Mouse (Mus musculus) limb, embryonic 13.5 days (tissue): ENCODE measurements around the gene Cfap61. TPM values are rescaled to one million over a fixed set of nuclear protein-coding genes. Genes with fewer than 3 reads are reported as not detected.

Experiments used
- ATAC-seq: fragments of 200-750 bp; cut with Nextera tagmentation; 2 replicates; pipeline ENCODE4 v1.8.0; 2017; ENCODE audit warnings: low read depth, moderate number of reproducible peaks, moderate TSS enrichment; ENCODE audit not compliant: low FRiP score
- H3K27ac ChIP-seq: fragments of 300-500 bp; sonication (generic); 2 replicates; pipeline ENCODE4 v1.5.1; 2015; ENCODE audit warnings: inconsistent platforms, mild to moderate bottlenecking, moderate library complexity
- H3K27me3 ChIP-seq: fragments of 300-500 bp; sonication (generic); 2 replicates; pipeline ENCODE4 v1.6.1; 2015; ENCODE audit warnings: mild to moderate bottlenecking, inconsistent platforms
- H3K36me3 ChIP-seq: fragments of 300-500 bp; sonication (generic); 2 replicates; pipeline ENCODE4 v1.6.1; 2015; ENCODE audit warnings: inconsistent platforms, mild to moderate bottlenecking, moderate library complexity
- H3K4me1 ChIP-seq: fragments of 300-500 bp; sonication (generic); 2 replicates; pipeline ENCODE4 v1.6.1; 2015; ENCODE audit warnings: inconsistent platforms
- H3K4me2 ChIP-seq: fragments of 300-500 bp; sonication (generic); replicated peaks from 2 replicates; pipeline ENCODE4 v1.6.1; 2015; ENCODE audit warnings: inconsistent platforms, mild to moderate bottlenecking, moderate library complexity
- H3K4me3 ChIP-seq: fragments of 300-500 bp; sonication (generic); 2 replicates; pipeline ENCODE4 v1.5.1; 2015; ENCODE audit warnings: moderate library complexity, mild to moderate bottlenecking, inconsistent platforms
- H3K9ac ChIP-seq: fragments of 300-500 bp; sonication (generic); 2 replicates; pipeline ENCODE4 v1.6.1; 2015; ENCODE audit warnings: mild to moderate bottlenecking, inconsistent platforms
- H3K9me3 ChIP-seq: fragments of 300-500 bp; sonication (generic); 2 replicates; pipeline ENCODE4 v1.6.1; 2016; ENCODE audit warnings: inconsistent platforms
- WGBS: fragments of 180-500 bp; shearing (Covaris S2); methylation state at CpG from one replicate; pipeline ENCODE4 v1.1.7; 2015; 5-methylcytosine and 5-hydroxymethylcytosine counted together
- polyA plus RNA-seq: library from polyadenylated mRNA; unstranded; fragments of >200 nt; fragmentation: Nextera tagmentation; extraction: Ambion mirVana; gene quantifications from 2 replicates; pipeline ENCODE4 v1.2.1, GENCODE M21; 2015

The Cfap61 gene
- polyA plus RNA-seq, 1 experiment from 2014 or later, result 0.24 TPM

DNA sequence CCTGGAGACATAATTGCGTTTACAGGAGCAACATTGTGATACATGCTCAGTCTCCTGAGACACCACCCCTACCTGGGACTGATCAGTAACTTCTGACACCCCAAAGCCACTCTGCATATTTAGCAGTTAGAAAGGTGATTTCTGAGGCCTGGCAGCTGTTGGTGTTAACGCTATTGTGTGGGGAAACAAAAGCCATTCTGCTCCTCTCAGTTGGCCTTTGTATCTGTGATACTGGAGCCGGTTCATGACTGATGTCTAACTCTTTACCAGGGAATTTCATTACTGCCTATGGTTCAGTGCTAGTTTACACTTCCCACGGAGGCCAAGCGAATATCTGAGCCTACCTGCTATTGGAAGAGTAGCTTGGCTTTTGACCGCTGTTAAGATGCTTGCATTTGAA lies 138.7 kb downstream of the Cfap61 start:
- no peaks in the 10 kb centered on the region for H3K36me3 ChIP-seq
- H3K4me2 ChIP-seq, result no peak overlapping the region
- WGBS, result 50% methylated on average over 6 of the region's 6 CpGs
- H3K4me3 ChIP-seq, result no peak overlapping the region
- H3K9ac ChIP-seq, result no peak overlapping the region
- no peak overlapping the region for H3K27ac ChIP-seq
- H3K9me3 ChIP-seq, result no peaks in the 10 kb centered on the region
- no peak for ATAC-seq
- H3K27me3 ChIP-seq, result no peaks in the 10 kb centered on the region
- no peaks in the 10 kb centered on the region for H3K4me1 ChIP-seq

DNA sequence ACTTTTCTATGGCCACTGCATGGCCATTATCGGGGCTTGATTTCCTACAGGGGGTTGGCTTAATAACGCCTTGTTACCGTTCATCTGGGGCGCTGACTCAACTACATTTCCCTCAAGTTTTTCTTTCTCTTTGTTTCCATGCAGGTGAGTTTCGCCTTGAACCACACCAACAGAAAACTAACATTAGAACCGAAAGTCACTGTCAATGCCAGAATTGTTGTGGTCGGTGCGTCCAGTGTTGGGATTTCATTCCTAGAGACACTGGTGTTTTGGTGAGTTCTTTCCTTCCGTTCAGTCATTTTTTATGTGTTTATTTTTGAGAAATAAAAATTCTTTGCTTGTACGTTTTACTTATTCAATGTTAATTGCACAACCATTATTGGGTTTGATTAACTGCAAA lies 142.5 kb downstream of the Cfap61 start:
- ATAC-seq, result no peak
- Histone ChIP-seq H3K9me3 (no peaks in the 10 kb centered on the region), H3K27me3 (no peaks in the 10 kb centered on the region), H3K9ac (no peak overlapping the region), H3K27ac (no peak overlapping the region), H3K4me1 (no peaks in the 10 kb centered on the region), H3K36me3 (no peaks in the 10 kb centered on the region), H3K4me2 (no peak overlapping the region), H3K4me3 (no peak overlapping the region)
- WGBS, result 85% methylated on average over 10 of the region's 10 CpGs

- Histone ChIP-seq H3K4me1 (peaks cover 5% of the 10 kb centered on the region; the same call in 1 of the 2 replicates), H3K4me2 (no peak overlapping the region), H3K27me3 (no peaks in the 10 kb centered on the region), H3K27ac (no peak overlapping the region), H3K36me3 (no peaks in the 10 kb centered on the region), H3K4me3 (no peak overlapping the region), H3K9me3 (no peaks in the 10 kb centered on the region), H3K9ac (no peak overlapping the region)
- 92% methylated on average over 4 of the region's 4 CpGs for WGBS
- no peak for ATAC-seq
These were observed 145.7 kb downstream of the Cfap61 start for GRCm38 (mm10) chr2:146080282-146080681.

GRCm38 (mm10) chr2:146083326-146083871 lies 148.8 kb downstream of the Cfap61 start:
- no peak overlapping the region for H3K4me3 ChIP-seq
- no peak for ATAC-seq

DNA sequence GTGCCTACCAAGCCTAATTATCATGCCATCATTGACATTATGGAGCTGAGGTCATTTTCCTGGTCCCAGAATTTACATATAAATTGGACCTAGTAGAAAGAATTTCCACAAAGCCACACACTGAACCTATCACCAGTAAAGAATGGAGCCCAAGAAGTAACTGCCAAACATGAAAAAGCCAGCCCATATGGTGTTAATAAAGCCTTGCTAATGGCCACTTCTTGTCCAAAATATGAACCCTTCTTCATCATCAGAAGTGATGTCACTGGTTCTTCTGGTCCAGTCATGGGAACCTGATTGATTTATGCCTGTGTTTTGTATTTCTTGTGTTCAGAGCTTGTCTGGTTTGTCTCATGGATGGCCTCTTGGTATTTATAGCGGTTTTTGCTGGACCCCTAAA lies 152.8 kb downstream of the Cfap61 start:
- no peak overlapping the region for H3K4me2 ChIP-seq
- ATAC-seq, result no peak
- WGBS, result 84% methylated on average over 1 of the region's 1 CpGs
- H3K4me1 ChIP-seq, result peaks cover 18% of the 10 kb centered on the region
- H3K27ac ChIP-seq, result no peak overlapping the region
- H3K9ac ChIP-seq, result no peak overlapping the region
- no peak overlapping the region for H3K4me3 ChIP-seq
- H3K9me3 ChIP-seq, result no peaks in the 10 kb centered on the region
- no peaks in the 10 kb centered on the region for H3K36me3 ChIP-seq
- no peaks in the 10 kb centered on the region for H3K27me3 ChIP-seq

More at GRCm38 (mm10) chr2:146083326-146083871, 148.8 kb downstream of the Cfap61 start:
- H3K4me1 ChIP-seq, result peaks cover 12% of the 10 kb centered on the region; the same call in 1 of the 2 replicates
- H3K9ac ChIP-seq, result no peak overlapping the region
- no peaks in the 10 kb centered on the region for H3K27me3 ChIP-seq
- H3K36me3 ChIP-seq, result no peaks in the 10 kb centered on the region
- H3K9me3 ChIP-seq, result no peaks in the 10 kb centered on the region
- H3K4me2 ChIP-seq, result no peak overlapping the region
- no peak overlapping the region for H3K27ac ChIP-seq
- WGBS, result 40% methylated on average over 6 of the region's 6 CpGs

DNA sequence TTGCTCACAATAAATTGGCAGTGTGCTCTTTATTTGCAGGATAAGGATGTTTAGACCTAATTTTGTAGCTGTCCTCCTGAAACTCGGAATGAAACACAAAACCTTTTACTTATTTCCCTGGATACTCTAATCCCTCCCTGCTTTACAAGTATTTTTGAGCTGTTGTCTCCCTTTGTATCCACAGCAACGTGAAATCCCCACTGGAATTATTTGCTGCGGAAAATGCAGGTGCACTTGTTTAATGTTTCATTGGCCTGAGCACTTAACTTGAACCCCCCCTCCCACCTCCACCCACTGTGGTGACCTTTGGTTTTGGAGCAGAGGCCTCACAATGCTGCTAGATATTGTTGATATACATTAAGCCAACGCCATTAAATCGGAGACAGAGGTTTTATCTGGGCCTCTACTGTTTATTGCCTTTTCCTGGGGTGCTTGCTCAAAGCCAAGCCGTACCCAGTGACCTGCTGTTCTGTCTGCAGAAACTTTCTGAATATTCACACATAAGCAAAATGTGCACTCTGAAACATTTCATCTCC lies 154.6 kb downstream of the Cfap61 start:
- 24% methylated on average over 6 of the region's 6 CpGs for WGBS
- no peak overlapping the region for H3K9ac ChIP-seq
- no peaks in the 10 kb centered on the region for H3K36me3 ChIP-seq
- H3K4me1 ChIP-seq, result peaks cover 14% of the 10 kb centered on the region
- no peaks in the 10 kb centered on the region for H3K27me3 ChIP-seq
- no peak overlapping the region for H3K4me2 ChIP-seq
- no peak overlapping the region for H3K4me3 ChIP-seq
- no peaks in the 10 kb centered on the region for H3K9me3 ChIP-seq
- ATAC-seq, result no peak; the same call in 1 of the 2 replicates
- H3K27ac ChIP-seq, result no peak overlapping the region

DNA sequence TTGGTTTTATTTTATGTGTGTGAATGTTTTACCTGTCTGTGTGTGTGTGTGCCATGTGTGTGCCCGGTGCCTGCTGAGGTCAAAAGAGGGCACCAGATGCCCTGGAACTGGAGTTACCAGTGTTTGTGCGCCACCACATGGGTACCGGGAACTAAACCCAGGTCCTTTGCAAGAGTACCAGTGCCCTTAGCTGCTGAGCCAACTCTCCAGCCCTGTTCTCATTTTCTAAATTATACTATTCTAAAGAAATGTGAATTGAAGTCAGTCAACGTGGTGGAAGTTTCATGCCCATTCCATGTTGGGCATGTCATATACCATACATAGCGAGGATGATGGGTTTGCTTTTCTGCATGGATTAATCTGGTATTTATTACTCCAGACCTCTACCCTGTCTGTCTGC lies 162.9 kb downstream of the Cfap61 start:
- no peak overlapping the region for H3K4me2 ChIP-seq

GRCm38 (mm10) chr2:146098853-146099717 lies 164.5 kb downstream of the Cfap61 start:
- Histone ChIP-seq H3K9ac (no peak overlapping the region), H3K9me3 (no peaks in the 10 kb centered on the region), H3K27ac (no peak overlapping the region), H3K27me3 (peaks cover 14% of the 10 kb centered on the region; the same call in 1 of the 2 replicates), H3K4me3 (no peak overlapping the region), H3K4me2 (no peak overlapping the region), H3K4me1 (peaks cover 5% of the 10 kb centered on the region; the same call in 1 of the 2 replicates), H3K36me3 (no peaks in the 10 kb centered on the region)
- 48% methylated on average over 16 of the region's 16 CpGs for WGBS
- ATAC-seq, result no peak

More for the DNA sequence above, 162.9 kb downstream of the Cfap61 start:
- Histone ChIP-seq H3K27me3 (peaks cover 10% of the 10 kb centered on the region; the same call in 1 of the 2 replicates), H3K4me1 (peaks cover 5% of the 10 kb centered on the region; the same call in 1 of the 2 replicates), H3K9me3 (no peaks in the 10 kb centered on the region), H3K9ac (no peak overlapping the region), H3K27ac (no peak overlapping the region), H3K36me3 (no peaks in the 10 kb centered on the region), H3K4me3 (no peak overlapping the region)
- WGBS, result 91% methylated on average over 5 of the region's 5 CpGs
- ATAC-seq, result no peak

- H3K27ac ChIP-seq, result no peak overlapping the region
- H3K36me3 ChIP-seq, result no peaks in the 10 kb centered on the region
- H3K4me1 ChIP-seq, result peaks cover 5% of the 10 kb centered on the region; the same call in 1 of the 2 replicates
- H3K27me3 ChIP-seq, result peaks cover 14% of the 10 kb centered on the region; the same call in 1 of the 2 replicates
- H3K9me3 ChIP-seq, result no peaks in the 10 kb centered on the region
- no peak overlapping the region for H3K4me3 ChIP-seq
- 93% methylated on average over 3 of the region's 3 CpGs for whole genome bisulfite sequencing
- H3K9ac ChIP-seq, result no peak overlapping the region
- H3K4me2 ChIP-seq, result no peak overlapping the region
- ATAC-seq, result no peak
These were observed 165.3 kb downstream of the Cfap61 start for GRCm38 (mm10) chr2:146099838-146100237.

DNA sequence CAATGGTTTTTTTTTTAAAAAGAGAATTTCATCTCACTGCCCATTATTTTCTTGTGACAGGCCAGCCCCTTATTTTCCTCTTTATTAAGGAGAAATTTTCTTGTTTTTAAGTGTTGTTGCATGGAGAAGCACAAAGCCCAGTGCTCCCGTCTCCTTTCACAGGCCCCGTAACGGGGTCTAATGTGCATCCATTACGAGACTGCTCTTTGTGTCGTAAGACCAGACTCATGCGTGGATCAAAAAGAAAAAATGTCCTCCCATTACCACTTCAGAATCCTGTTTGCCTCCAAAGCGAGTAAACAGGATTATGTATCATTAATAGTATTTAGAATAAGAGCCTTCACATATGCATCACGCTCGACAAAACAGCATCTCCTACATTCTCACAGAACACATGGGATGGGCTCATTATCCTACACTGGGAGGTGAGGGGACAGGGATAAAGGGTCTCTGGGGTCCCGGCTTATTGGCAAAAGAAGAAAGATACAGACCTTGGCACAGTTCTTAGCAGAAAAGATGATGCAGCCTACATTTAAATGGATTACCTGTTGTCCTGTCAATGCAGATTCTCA lies 166.0 kb downstream of the Cfap61 start:
- no peaks in the 10 kb centered on the region for H3K36me3 ChIP-seq
- WGBS, result 80% methylated on average over 10 of the region's 10 CpGs
- no peaks in the 10 kb centered on the region for H3K9me3 ChIP-seq
- peaks cover 5% of the 10 kb centered on the region; the same call in 1 of the 2 replicates for H3K4me1 ChIP-seq
- H3K27me3 ChIP-seq, result peaks cover 14% of the 10 kb centered on the region; the same call in 1 of the 2 replicates
- H3K27ac ChIP-seq, result no peak overlapping the region
- no peak overlapping the region for H3K4me3 ChIP-seq
- no peak overlapping the region for H3K9ac ChIP-seq
- no peak overlapping the region for H3K4me2 ChIP-seq
- ATAC-seq, result no peak

DNA sequence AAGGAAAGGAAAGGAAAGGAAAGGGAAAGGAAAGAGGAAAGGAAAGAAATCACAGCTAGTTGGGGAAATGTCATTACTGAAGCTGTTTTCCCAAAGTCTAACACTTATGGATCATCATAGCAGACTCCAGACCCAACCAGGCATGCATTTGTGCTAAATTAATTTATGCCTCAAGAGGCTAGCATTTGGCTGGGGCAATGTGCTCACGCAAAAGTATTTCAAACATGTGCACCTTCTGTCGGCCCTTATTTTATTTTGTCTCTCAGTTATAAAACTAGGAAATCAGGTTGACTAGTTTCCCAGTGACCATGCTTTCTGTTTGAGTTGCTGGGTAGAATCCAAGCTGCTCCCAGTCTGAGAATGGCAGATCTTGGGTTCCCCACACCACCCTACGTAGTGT lies 168.0 kb downstream of the Cfap61 start:
- Histone ChIP-seq H3K9ac (no peak overlapping the region), H3K4me2 (no peak overlapping the region), H3K4me1 (peaks cover 5% of the 10 kb centered on the region; the same call in 1 of the 2 replicates), H3K4me3 (no peak overlapping the region), H3K9me3 (no peaks in the 10 kb centered on the region), H3K27ac (no peak overlapping the region), H3K36me3 (no peaks in the 10 kb centered on the region), H3K27me3 (peaks cover 14% of the 10 kb centered on the region; the same call in 1 of the 2 replicates)
- WGBS, result 60% methylated on average over 3 of the region's 3 CpGs
- ATAC-seq, result no peak

DNA sequence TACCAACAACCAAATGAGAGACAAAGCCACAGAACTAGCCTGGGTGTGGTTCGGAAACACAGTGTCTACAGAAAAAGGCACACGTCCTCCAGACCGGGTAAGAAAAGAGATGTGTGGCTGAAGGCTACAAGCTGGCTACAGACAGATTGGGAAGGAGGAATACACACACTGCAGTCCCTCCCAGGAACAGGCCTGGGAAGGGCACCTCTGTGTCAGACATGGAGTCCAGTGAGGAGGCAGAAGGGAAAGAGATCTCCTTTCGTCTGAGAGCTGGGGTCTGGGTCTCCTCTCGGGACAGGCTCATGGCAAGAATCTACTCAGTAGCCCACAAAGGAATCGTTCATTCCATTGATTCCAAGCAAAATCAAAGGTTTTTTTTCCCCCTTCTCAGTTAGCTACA lies 170.8 kb downstream of the Cfap61 start:
- Histone ChIP-seq H3K27me3 (peaks cover 14% of the 10 kb centered on the region; the same call in 1 of the 2 replicates), H3K9ac (no peak overlapping the region), H3K4me3 (no peak overlapping the region), H3K27ac (no peak overlapping the region), H3K36me3 (no peaks in the 10 kb centered on the region), H3K4me2 (no peak overlapping the region), H3K4me1 (no peaks in the 10 kb centered on the region), H3K9me3 (no peaks in the 10 kb centered on the region)
- no peak for ATAC-seq
- 79% methylated on average over 6 of the region's 6 CpGs for WGBS
